In genomic region chr5:120524736-120525135, GRCm38 (mm10) we compare ENCODE assay signal across 36 mouse cellular contexts. TPM values are rescaled to one million over a fixed set of nuclear protein-coding genes. Genes with fewer than 3 reads are reported as not detected.
DNase-seq lines count a peak whose midpoint lies in the region; ATAC-seq lines count a peak whose summit lies in the region.
"Had no signal": no experiment of that assay in that cellular context is flagged by ENCODE, and none has a peak within 500 bp of the region (broad histone marks: within the 10 kb centered on the region; RNA-seq: fewer than 3 reads in every experiment).

No protein-coding gene starts in this region.

- peaks cover 25% of the 10 kb centered on the region for H3K4me1 ChIP-seq in liver, embryonic 15.5 days (replicated peaks)
- H3K4me1 ChIP-seq: embryonic facial prominence, embryonic 13.5 days; forebrain, embryonic 13.5 days; heart, embryonic 15.5 days; hindbrain, embryonic 12.5 days had no signal

- H3K4me2 ChIP-seq in liver, embryonic 15.5 days, result no peak overlapping the region
- H3K4me2 ChIP-seq: embryonic facial prominence, embryonic 13.5 days; forebrain, embryonic 13.5 days; heart, embryonic 15.5 days; hindbrain, embryonic 12.5 days had no signal

- ATAC-seq in liver, embryonic 15.5 days (ENCODE audit: insufficient read depth), result peak; percentile 54
- ATAC-seq in inflammation-experienced regulatory T-cells, adult 6 months, result no peak
- ATAC-seq: CD4-positive, CD25-positive, alpha-beta regulatory T cell, adult 4 months; forebrain, embryonic 13.5 days had no signal

- no peak overlapping the region for H3K9ac ChIP-seq in liver, embryonic 15.5 days
- H3K9ac ChIP-seq: embryonic facial prominence, embryonic 13.5 days; forebrain, embryonic 13.5 days; heart, embryonic 15.5 days; hindbrain, embryonic 12.5 days had no signal

- H3K27ac ChIP-seq in liver, embryonic 15.5 days (replicated peaks), result no peak overlapping the region
- H3K27ac ChIP-seq: embryonic facial prominence, embryonic 13.5 days; forebrain, embryonic 13.5 days; heart, embryonic 10.5 days; heart, embryonic 15.5 days; hindbrain, embryonic 12.5 days had no signal

- DNase-seq in 416B (ENCODE audit: low read depth) (peak; percentile 51), R1 (ENCODE audit: low read depth, low spot score) (peak; percentile 57), liver (peak; percentile 48)
- no peak for DNase-seq in heart, postnatal 25 days (ENCODE audit: low spot score)
- DNase-seq in left cerebral cortex, postnatal 14 days (ENCODE audit: low spot score in 2 of 2), result no peak
- DNase-seq in cerebellum, postnatal 25 days, result no peak
- DNase-seq: adrenal gland, adult 8-10 months; cerebellum, adult 11-12 months; cerebellum, adult 9-11 months; gastrocnemius, postnatal 14 days; heart, adult 11 months; heart, postnatal 36 days; kidney, adult 11 months; kidney, postnatal 4 days; lung, postnatal 4 days; midbrain, embryonic 14.5 days; retina, postnatal 1 day; right cerebral cortex, postnatal 14 days; thymus, postnatal 25 days had no signal

- H3K4me3 ChIP-seq in liver, embryonic 15.5 days (replicated peaks), result no peak overlapping the region
- H3K4me3 ChIP-seq: embryonic facial prominence, embryonic 13.5 days; erythroblast, embryonic 14.5 days; forebrain, embryonic 13.5 days; heart, embryonic 10.5 days; heart, embryonic 15.5 days; hindbrain, embryonic 12.5 days had no signal

- WGBS in liver, embryonic 15.5 days (ENCODE audit: insufficient replicate concordance), result 83% methylated on average over 2 of the region's 2 CpGs

- no peaks in the 10 kb centered on the region for H3K9me3 ChIP-seq in liver, embryonic 15.5 days (replicated peaks)
- H3K9me3 ChIP-seq: embryonic facial prominence, embryonic 13.5 days; forebrain, embryonic 13.5 days; heart, embryonic 10.5 days; heart, embryonic 15.5 days; hindbrain, embryonic 12.5 days had no signal

- H3K27me3 ChIP-seq in liver, embryonic 15.5 days, result no peaks in the 10 kb centered on the region
- H3K27me3 ChIP-seq: embryonic facial prominence, embryonic 13.5 days; forebrain, embryonic 13.5 days; heart, embryonic 15.5 days; hindbrain, embryonic 12.5 days had no signal

- peaks cover 49% of the 10 kb centered on the region for H3K36me3 ChIP-seq in liver, embryonic 15.5 days (replicated peaks)
- H3K36me3 ChIP-seq: hindbrain, embryonic 12.5 days had no signal

- intact Hi-C loops in heart, postnatal 25 days (cut with DNase I), result loop anchor here (5.0 kb wide), 1 partner anchor 83 kb away; no protein-coding TSS in a partner anchor
- intact Hi-C loops in left cerebral cortex, postnatal 14 days (cut with DNase I), result loop anchor here (5.0 kb wide), 1 partner anchor 78 kb away; no protein-coding TSS in a partner anchor

RNA-seq across cellular contexts. Expression of gene Slc8b1, which starts 13.8 kb away (rescaled TPM):
- polyA plus RNA-seq in liver, embryonic 15.5 days (2015; fragmentation: Nextera tagmentation; extraction: Ambion mirVana), result 7.4 and 8.2 TPM in 2 replicates
- total RNA-seq in heart, postnatal 25 days (2021), result 10 to 100 TPM in 1 of 2 experiments, 1 to 10 TPM in 1; 9.3 to 12.6 TPM
- 1 to 10 TPM; 5.2 to 5.4 TPM for total RNA-seq in left cerebral cortex, postnatal 14 days (2021)
- polyA plus RNA-seq in inflammation-experienced regulatory T-cells, adult 6 months (2017; shearing (Covaris generic)), result 10 to 100 TPM in 1 of 3 experiments, 1 to 10 TPM in 2; 6.1 to 14.5 (median 7.3) TPM

RNA-seq across cellular contexts. Expression of gene Plbd2, which starts 21.3 kb away (rescaled TPM):
- 18.0 and 18.9 TPM in 2 replicates for polyA plus RNA-seq in liver, embryonic 15.5 days (2015; fragmentation: Nextera tagmentation; extraction: Ambion mirVana)
- 10 to 100 TPM; 33.2 to 37.1 TPM for total RNA-seq in heart, postnatal 25 days (2021)
- total RNA-seq in left cerebral cortex, postnatal 14 days (2021), result 10 to 100 TPM; 77.4 to 81.8 TPM
- polyA plus RNA-seq in inflammation-experienced regulatory T-cells, adult 6 months (2017; shearing (Covaris generic)), result 1 to 10 TPM; 3.2 to 5.7 (median 3.5) TPM

RNA-seq across cellular contexts. Expression of gene Sds, which starts 48.4 kb away (rescaled TPM):
- 1.6 and 2.3 TPM in 2 replicates for polyA plus RNA-seq in liver, embryonic 15.5 days (2015; fragmentation: Nextera tagmentation; extraction: Ambion mirVana)
- total RNA-seq in heart, postnatal 25 days (2021), result 1 to 10 TPM; 1.2 to 1.3 TPM
- total RNA-seq in left cerebral cortex, postnatal 14 days (2021), result not detected
- polyA plus RNA-seq in inflammation-experienced regulatory T-cells, adult 6 months (2017; shearing (Covaris generic)), result not detected
- total RNA-seq: common myeloid progenitor, adult 5-6 weeks; gastrocnemius, postnatal 14 days; megakaryocyte-erythroid progenitor cell, adult 5-6 weeks; monocyte, adult 5-6 weeks had no signal
- polyA plus RNA-seq: CD4-positive, CD25-positive, alpha-beta regulatory T cell, adult 4 months; embryonic facial prominence, embryonic 13.5 days; erythroblast, embryonic 14.5 days; forebrain, embryonic 13.5 days; heart, embryonic 15.5 days; hindbrain, embryonic 12.5 days; kidney, embryonic 16.5 days; limb, embryonic 11.5 days; lung, embryonic 16.5 days; small intestine, adult 2 months; stomach, embryonic 14.5 days had no signal

RNA-seq across cellular contexts. Expression of gene Sdsl, which starts 52.1 kb away (rescaled TPM):
- 4.5 and 5.8 TPM in 2 replicates for polyA plus RNA-seq in liver, embryonic 15.5 days (2015; fragmentation: Nextera tagmentation; extraction: Ambion mirVana)
- 1 to 10 TPM; 8.8 to 9.6 TPM for total RNA-seq in heart, postnatal 25 days (2021)
- 1 to 10 TPM; 5.1 to 5.4 TPM for total RNA-seq in left cerebral cortex, postnatal 14 days (2021)
- not detected for polyA plus RNA-seq in inflammation-experienced regulatory T-cells, adult 6 months (2017; shearing (Covaris generic))
- total RNA-seq: monocyte, adult 5-6 weeks had no signal
- polyA plus RNA-seq: CD4-positive, CD25-positive, alpha-beta regulatory T cell, adult 4 months; erythroblast, embryonic 14.5 days had no signal

Comparison
In these comparisons a context has a peak if more than half of its experiments do, and no peak if none do; other contexts are left out.
1. DNase-seq: peak in 416B (single experiment), R1 (single experiment) and liver (single experiment); none in heart, postnatal 25 days (single experiment), left cerebral cortex, postnatal 14 days (0 of 2) and cerebellum, postnatal 25 days (0 of 2).